Mouse (Mus musculus) spleen, adult 2 months (tissue): ENCODE data around the gene Rps15a. TPM values are rescaled to one million over a fixed set of nuclear protein-coding genes. Genes with fewer than 3 reads are reported as not detected.

Experiments used
- DNase-seq, 2 experiments: peaks; one replicate each; pipeline versions ENCODE4 v3.0.0 to v3.0.0-alpha.2; 2012 to 2021; ENCODE audit warnings: low spot score in 2 of 2, low read depth in 1 of 2
- H3K27ac ChIP-seq: fragments of 200-500 bp; 2 replicates; pipeline ENCODE4 v1.5.1; 2012; ENCODE audit warnings: low read length, inconsistent platforms; ENCODE audit not compliant: insufficient read depth
- H3K27me3 ChIP-seq: fragments of 200-500 bp; 2 replicates; pipeline ENCODE4 v1.6.1; 2012; ENCODE audit warnings: mild to moderate bottlenecking, moderate library complexity, low read length, inconsistent platforms; ENCODE audit not compliant: control insufficient read depth, insufficient read depth
- H3K36me3 ChIP-seq: fragments of 200-500 bp; 2 replicates; pipeline ENCODE4 v1.6.1; 2012; ENCODE audit warnings: mild to moderate bottlenecking, low read length, inconsistent platforms; ENCODE audit not compliant: control insufficient read depth, insufficient read depth
- H3K4me1 ChIP-seq: fragments of 200-500 bp; 2 replicates; pipeline ENCODE4 v1.6.1; 2011; ENCODE audit warnings: inconsistent platforms; ENCODE audit not compliant: control insufficient read depth, insufficient read depth, insufficient read length
- H3K4me3 ChIP-seq: fragments of 200-500 bp; 2 replicates; pipeline ENCODE4 v1.5.1; 2011; ENCODE audit warnings: mild to moderate bottlenecking, inconsistent platforms; ENCODE audit not compliant: insufficient read depth, insufficient read length; ENCODE audit errors: extremely low read depth
- CTCF ChIP-seq: fragments of 200-500 bp; IDR thresholded peaks from 2 replicates; pipeline ENCODE4 v1.5.1; 2011; ENCODE audit warnings: mild to moderate bottlenecking, inconsistent platforms; ENCODE audit not compliant: insufficient read depth, insufficient read length, insufficient replicate concordance; ENCODE audit errors: extremely low read depth
- POLR2A ChIP-seq: fragments of 200-500 bp; IDR thresholded peaks from 2 replicates; pipeline ENCODE4 v1.6.1; 2011; ENCODE audit warnings: low read depth, low read length, inconsistent platforms
- WGBS: fragments of 180-500 bp; shearing (Covaris S2); methylation state at CpG from one replicate; pipeline ENCODE4 v1.1.7; 2018; 5-methylcytosine and 5-hydroxymethylcytosine counted together
- polyA plus RNA-seq: library from polyadenylated mRNA; depleted of rRNA; stranded (reverse); fragments of >200 nt; gene quantifications from 2 replicates; pipeline ENCODE4 v1.2.3, GENCODE M21; 2012; rRNA removed

The Rps15a gene
- polyA plus RNA-seq, 1 experiment = 1,187 TPM

DNA sequence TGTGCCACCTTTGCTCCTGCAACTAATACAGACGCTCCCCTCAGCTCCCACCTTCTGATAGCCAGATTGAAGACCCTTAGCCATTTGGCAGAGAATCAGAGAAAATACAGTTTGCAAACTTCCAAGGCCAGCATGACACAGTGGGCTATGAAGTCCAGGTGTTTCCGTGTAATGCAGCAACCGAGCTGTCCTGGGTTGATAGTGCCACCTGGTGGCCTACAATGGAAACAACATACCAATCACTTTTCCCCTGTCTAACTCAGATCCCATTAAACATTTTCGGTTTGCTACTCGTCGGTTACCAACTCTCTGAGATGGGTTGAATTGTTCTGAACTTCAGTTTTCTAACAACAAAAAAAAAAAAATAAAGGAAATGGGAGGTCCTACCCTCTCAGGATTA, 59.7 kb downstream of the Rps15a start:
- no peak overlapping the region for H3K4me3 ChIP-seq
- no peak for DNase-seq
- WGBS = 83% methylated on average over 6 of the region's 6 CpGs
- H3K27ac ChIP-seq = no peak overlapping the region
- H3K27me3 ChIP-seq = no peaks in the 10 kb centered on the region
- H3K4me1 ChIP-seq = no peaks in the 10 kb centered on the region
- no peaks in the 10 kb centered on the region for H3K36me3 ChIP-seq
- TF ChIP-seq POLR2A (no peak), CTCF (no peak)

Other genes with a start within 250 kb of the Rps15a start
- 56.6 and 61.6 TPM in 2 replicates for gene Arl6ip1, start 13.5 kb upstream of the Rps15a start, polyA plus RNA-seq
- gene Smg1, start 127.5 kb upstream of the Rps15a start, polyA plus RNA-seq = 32.6 and 44.6 TPM in 2 replicates